ENCODE assay signal across 25 mouse cellular contexts in genomic region chr10:12834215-12834614, GRCm38 (mm10). TPM values are rescaled to one million over a fixed set of nuclear protein-coding genes. Genes with fewer than 3 reads are reported as not detected.
DNase-seq lines count a peak whose midpoint lies in the region; ATAC-seq and TF ChIP-seq lines count a peak whose summit lies in the region.
"Had no signal": no experiment of that assay in that cellular context is flagged by ENCODE, and none has a peak within 500 bp of the region (broad histone marks: within the 10 kb centered on the region; RNA-seq: fewer than 3 reads in every experiment).

No protein-coding gene starts in this region.

- no peak overlapping the region for H3K4me3 ChIP-seq in heart, postnatal 0 days (ENCODE audit: low read depth, low read length)
- no peak overlapping the region for H3K4me3 ChIP-seq in kidney, embryonic 15.5 days (replicated peaks)
- H3K4me3 ChIP-seq in kidney, postnatal 0 days (replicated peaks; ENCODE audit: low read depth, low read length) = no peak overlapping the region
- H3K4me3 ChIP-seq: embryonic facial prominence, embryonic 10.5 days; embryonic facial prominence, embryonic 12.5 days; forebrain, embryonic 13.5 days had no signal

- DNase-seq in heart, postnatal 0 days (ENCODE audit: low spot score) = no peak
- no peak for DNase-seq in heart, adult 9 months (ENCODE audit: low spot score in 2 of 2)
- peak; percentile 31 for DNase-seq in kidney, adult 9 months
- no peak for DNase-seq in kidney, adult 11 months
- no peak for DNase-seq in kidney, postnatal 36 days
- peak; percentile 54 for DNase-seq in kidney, postnatal 0 days (ENCODE audit: low spot score)
- no peak for DNase-seq in kidney, adult 18-20 months
- DNase-seq: adrenal gland, adult 8-10 months; adrenal gland, postnatal 14 days; adrenal gland, postnatal 36 days; B cell, adult 2 months; cerebellum, adult 11-12 months; cerebellum, adult 2 months; cerebellum, adult 9-10 months; cerebellum, postnatal 10 days; cerebellum, postnatal 25 days had no signal

- no peak for ATAC-seq in heart, postnatal 0 days (ENCODE audit: insufficient read depth, low read depth)
- peak; percentile 82 for ATAC-seq in kidney, embryonic 15.5 days (replicated peaks; ENCODE audit: low FRiP score)
- ATAC-seq in kidney, postnatal 0 days (replicated peaks; ENCODE audit: low FRiP score, low read depth) = peak; percentile 80
- ATAC-seq: activated CD4-positive, CD25-positive, alpha-beta regulatory T cell, adult 4 months; CD4-positive, CD25-positive, alpha-beta regulatory T cell, adult 4 months; forebrain, embryonic 13.5 days; Patski had no signal

- H3K27me3 ChIP-seq in heart, postnatal 0 days (ENCODE audit: control insufficient read depth, insufficient read depth, low read length) = no peaks in the 10 kb centered on the region
- H3K27me3 ChIP-seq in kidney, embryonic 15.5 days = no peaks in the 10 kb centered on the region
- no peaks in the 10 kb centered on the region for H3K27me3 ChIP-seq in kidney, postnatal 0 days (ENCODE audit: insufficient read depth, low read length)
- H3K27me3 ChIP-seq: CH12.LX; embryonic facial prominence, embryonic 12.5 days; forebrain, embryonic 13.5 days; Patski had no signal

- no peak for TF ChIP-seq CTCF in heart, postnatal 0 days (IDR thresholded peaks at IDR 0.05; ENCODE audit: low read depth)
- no peak for TF ChIP-seq CTCF in kidney, postnatal 0 days (IDR thresholded peaks at IDR 0.05; ENCODE audit: low read depth)

- no peaks in the 10 kb centered on the region for H3K36me3 ChIP-seq in heart, postnatal 0 days (replicated peaks; ENCODE audit: control insufficient read depth, insufficient read depth, low read length)
- H3K36me3 ChIP-seq in kidney, embryonic 15.5 days = no peaks in the 10 kb centered on the region
- 0 out of 2 replicates have a peak, but pooled peaks cover 3% of the 10 kb centered on the region for H3K36me3 ChIP-seq in kidney, postnatal 0 days (ENCODE audit: insufficient read depth, low read length)
- H3K36me3 ChIP-seq: embryonic facial prominence, embryonic 10.5 days; embryonic facial prominence, embryonic 12.5 days had no signal

- WGBS in heart, postnatal 0 days = 54% methylated on average over 1 of the region's 1 CpGs
- WGBS in kidney, embryonic 15.5 days = 40% methylated on average over 1 of the region's 1 CpGs
- WGBS in kidney, postnatal 0 days = 40% methylated on average over 1 of the region's 1 CpGs

- no peak for TF ChIP-seq EP300 in heart, postnatal 0 days (IDR thresholded peaks at IDR 0.05; ENCODE audit: low read depth)

- H3K4me2 ChIP-seq in heart, postnatal 0 days (ENCODE audit: low read depth, low read length) = no peak overlapping the region
- H3K4me2 ChIP-seq in kidney, embryonic 15.5 days = no peak overlapping the region
- no peak overlapping the region for H3K4me2 ChIP-seq in kidney, postnatal 0 days (ENCODE audit: low read length)
- H3K4me2 ChIP-seq: embryonic facial prominence, embryonic 12.5 days; forebrain, embryonic 13.5 days had no signal

- no peaks in the 10 kb centered on the region for H3K9me3 ChIP-seq in heart, postnatal 0 days (replicated peaks; ENCODE audit: control insufficient read depth, low read length)
- no peaks in the 10 kb centered on the region for H3K9me3 ChIP-seq in kidney, embryonic 15.5 days (replicated peaks)
- H3K9me3 ChIP-seq in kidney, postnatal 0 days (replicated peaks; ENCODE audit: low read length) = no peaks in the 10 kb centered on the region
- H3K9me3 ChIP-seq: embryonic facial prominence, embryonic 10.5 days; embryonic facial prominence, embryonic 12.5 days; forebrain, embryonic 13.5 days; G1E had no signal

- H3K27ac ChIP-seq in heart, postnatal 0 days (ENCODE audit: low read depth) = 0 out of 2 replicates have a peak overlapping the region, but pooled peaks have one; percentile 40
- H3K27ac ChIP-seq in kidney, embryonic 15.5 days = peak overlapping the region; percentile 55
- peak overlapping the region; percentile 68 for H3K27ac ChIP-seq in kidney, postnatal 0 days
- H3K27ac ChIP-seq: embryonic facial prominence, embryonic 10.5 days; embryonic facial prominence, embryonic 12.5 days; forebrain, embryonic 13.5 days had no signal

- peaks cover 8% of the 10 kb centered on the region; the same call in 1 of the 2 replicates for H3K4me1 ChIP-seq in heart, postnatal 0 days (ENCODE audit: control insufficient read depth, insufficient read depth)
- peaks cover 22% of the 10 kb centered on the region for H3K4me1 ChIP-seq in kidney, embryonic 15.5 days
- no peaks in the 10 kb centered on the region; the same call in 1 of the 2 replicates for H3K4me1 ChIP-seq in kidney, postnatal 0 days (replicated peaks; ENCODE audit: insufficient read depth, low read length)
- H3K4me1 ChIP-seq: embryonic facial prominence, embryonic 10.5 days; embryonic facial prominence, embryonic 12.5 days; forebrain, embryonic 13.5 days had no signal

- no peak overlapping the region for H3K9ac ChIP-seq in heart, postnatal 0 days (replicated peaks; ENCODE audit: low read depth, low read length)
- H3K9ac ChIP-seq in kidney, embryonic 15.5 days = no peak overlapping the region
- H3K9ac ChIP-seq in kidney, postnatal 0 days (ENCODE audit: low read depth, low read length) = no peak overlapping the region
- H3K9ac ChIP-seq: embryonic facial prominence, embryonic 12.5 days; forebrain, embryonic 13.5 days had no signal

RNA-seq across cellular contexts. Expression of gene Utrn, which starts 35.0 kb away (rescaled TPM):
- 50.3 and 61.6 TPM in 2 replicates for total RNA-seq in heart, postnatal 0 days (2014; rRNA removed; ENCODE audit: low replicate concordance)
- 47.3 and 48.4 TPM in 2 replicates for polyA plus RNA-seq in heart, postnatal 0 days (2015; fragmentation: Nextera tagmentation; extraction: Ambion mirVana)
- 85.2 and 86.1 TPM in 2 replicates for polyA plus RNA-seq in kidney, embryonic 15.5 days (2015; fragmentation: Nextera tagmentation; extraction: Ambion mirVana)
- polyA plus RNA-seq in kidney, postnatal 0 days (2015; fragmentation: Nextera tagmentation; extraction: Ambion mirVana) = 59.0 and 69.6 TPM in 2 replicates

Comparison
In these comparisons a context has a peak if more than half of its experiments do, and no peak if none do; other contexts are left out.
1. DNase-seq: peak in kidney, adult 9 months (single experiment) and kidney, postnatal 0 days (single experiment); none in heart, postnatal 0 days (single experiment), heart, adult 9 months (0 of 2), kidney, adult 11 months (single experiment), kidney, postnatal 36 days (0 of 2) and kidney, adult 18-20 months (single experiment).
2. Peak in every context shown above with its lines, with median percentiles within 50 percentile points of each other: H3K27ac ChIP-seq.